Mouse (Mus musculus): ENCODE measurements at regions not wholly inside any gene's neighbourhood (a gene's known extent, or its start where the extent isn't known, plus 50 kb on each side); places are given as distances from the start of the nearest gene placed in this dataset.

GRCm38 (mm10) chr16:25051044-25051443 lies 235.6 kb upstream of the Tprg start:
- no peak for TF ChIP-seq POLR2A (IDR thresholded peaks at IDR 0.05; ENCODE audit: insufficient read depth, low read length)
- no peak for TF ChIP-seq EP300 (IDR thresholded peaks at IDR 0.05; ENCODE audit: insufficient read depth, low read depth, low read length)
- no peak for TF ChIP-seq CTCF (IDR thresholded peaks at IDR 0.05; ENCODE audit: low read depth, low read length)
